Mouse (Mus musculus) small intestine, adult 2 months (tissue): ENCODE measurements around the gene Gm28360. TPM values are rescaled to one million over a fixed set of nuclear protein-coding genes. Genes with fewer than 3 reads are reported as not detected.
"Not testable (repeated sequence)": the region's sequence is repeated elsewhere in the genome, so short reads cannot be mapped to it uniquely, and the experiment has no call there.

Experiments
- H3K27ac ChIP-seq: fragments of 200-500 bp; 2 replicates; pipeline ENCODE4 v1.5.1; 2012; ENCODE audit warnings: low read depth, low read length, control low read depth, inconsistent platforms; ENCODE audit not compliant: insufficient read depth
- H3K27me3 ChIP-seq: fragments of 200-500 bp; 2 replicates; pipeline ENCODE4 v1.6.1; 2012; ENCODE audit warnings: mild to moderate bottlenecking, moderate library complexity, low read length, inconsistent platforms; ENCODE audit not compliant: control insufficient read depth, insufficient read depth
- H3K36me3 ChIP-seq: fragments of 200-500 bp; 2 replicates; pipeline ENCODE4 v1.6.1; 2012; ENCODE audit warnings: mild to moderate bottlenecking, low read length, control low read depth, inconsistent platforms; ENCODE audit not compliant: control insufficient read depth, insufficient read depth
- H3K4me1 ChIP-seq: fragments of 200-500 bp; 2 replicates; pipeline ENCODE4 v1.6.1; 2012; ENCODE audit warnings: low read length, inconsistent platforms, mixed read lengths; ENCODE audit not compliant: control insufficient read depth, insufficient read depth, insufficient read length
- H3K4me3 ChIP-seq: fragments of 200-500 bp; 2 replicates; pipeline ENCODE4 v1.5.1; 2012; ENCODE audit warnings: low read depth, mild to moderate bottlenecking, control low read depth, inconsistent platforms, low read length, moderate library complexity
- WGBS: fragments of 180-500 bp; shearing (Covaris S2); methylation state at CpG from one replicate; pipeline ENCODE4 v1.1.7; 2018; 5-methylcytosine and 5-hydroxymethylcytosine counted together
- polyA plus RNA-seq: library from polyadenylated mRNA; depleted of rRNA; stranded (reverse); fragments of >200 nt; gene quantifications from 2 replicates; pipeline ENCODE4 v1.2.3, GENCODE M21; 2012; rRNA removed

Gene Gm28360
- not detected in 2 replicates for polyA plus RNA-seq

- H3K4me1 ChIP-seq: not testable (repeated sequence)
- 56% methylated on average over 5 of the region's 5 CpGs for WGBS
These were observed at the start of gene Gm28360 for GRCm38 (mm10) chr1:117829781-117830180. Gene Gm28360, plus strand, starts transcription at chr1:117830081.

GRCm38 (mm10) chr1:117780833-117781232, 49.0 kb upstream of the Gm28360 start, which contains the start of gene B020011L13Rik:
Gene B020011L13Rik, plus strand, starts transcription at chr1:117781133.
- H3K4me1 ChIP-seq, H3K4me3 ChIP-seq, H3K27ac ChIP-seq, H3K27me3 ChIP-seq, H3K36me3 ChIP-seq: not testable (repeated sequence)
- 50% methylated on average over 3 of the region's 3 CpGs for WGBS

More at GRCm38 (mm10) chr1:117829781-117830180, at the start of gene Gm28360:
- H3K27me3 ChIP-seq, H3K36me3 ChIP-seq, H3K27ac ChIP-seq, H3K4me3 ChIP-seq: not testable (repeated sequence)

- H3K27ac ChIP-seq, H3K4me1 ChIP-seq, H3K36me3 ChIP-seq, H3K4me3 ChIP-seq, H3K27me3 ChIP-seq: not testable (repeated sequence)
These were observed 13.6 kb upstream of the Gm28360 start for GRCm38 (mm10) chr1:117816271-117816670.

- H3K27ac ChIP-seq, H3K36me3 ChIP-seq, H3K27me3 ChIP-seq, H3K4me1 ChIP-seq, H3K4me3 ChIP-seq: not testable (repeated sequence)
- WGBS: 84% methylated on average over 3 of the region's 3 CpGs
These were observed 21.8 kb downstream of the Gm28360 start for GRCm38 (mm10) chr1:117851718-117852117.

Other genes starting within 250 kb of the Gm28360 start
- not detected in 2 replicates for gene Gm28363, start 132.9 kb upstream of the Gm28360 start, polyA plus RNA-seq
- not detected in 2 replicates for gene B020011L13Rik, start 48.9 kb upstream of the Gm28360 start, polyA plus RNA-seq
- not detected in 2 replicates for gene Gm28168, start 97.9 kb downstream of the Gm28360 start, polyA plus RNA-seq
- gene Gm7145, start 135.9 kb downstream of the Gm28360 start, polyA plus RNA-seq: not detected in 2 replicates